Mouse (Mus musculus) kidney, embryonic 14.5 days (tissue): ENCODE results near the gene Cabcoco1. TPM values are rescaled to one million over a fixed set of nuclear protein-coding genes. Genes with fewer than 3 reads are reported as not detected.

ENCODE experiments used
- ATAC-seq: fragments of 200-750 bp; cut with Nextera tagmentation; 2 replicates; pipeline ENCODE4 v1.8.0; 2017; ENCODE audit warnings: moderate number of reproducible peaks, mild to moderate bottlenecking, moderate TSS enrichment, moderate library complexity; ENCODE audit not compliant: low FRiP score, low TSS enrichment
- H3K27ac ChIP-seq: fragments of 300-500 bp; sonication (generic); 2 replicates; pipeline ENCODE4 v1.5.1; 2014; ENCODE audit warnings: low read depth, mild to moderate bottlenecking, low read length, moderate library complexity, mixed read lengths
- H3K27me3 ChIP-seq: fragments of 300-500 bp; sonication (generic); 2 replicates; pipeline ENCODE4 v1.6.1; 2014; ENCODE audit warnings: mild to moderate bottlenecking, low read length; ENCODE audit not compliant: control insufficient read depth, insufficient read depth
- H3K36me3 ChIP-seq: fragments of 300-500 bp; sonication (generic); 2 replicates; pipeline ENCODE4 v1.6.1; 2014; ENCODE audit warnings: low read length, mixed read lengths; ENCODE audit not compliant: control insufficient read depth, insufficient read depth
- H3K4me1 ChIP-seq: fragments of 300-500 bp; sonication (generic); 2 replicates; pipeline ENCODE4 v1.6.1; 2014; ENCODE audit warnings: low read length, mixed read lengths; ENCODE audit not compliant: control insufficient read depth, insufficient read depth
- H3K4me2 ChIP-seq: fragments of 300-500 bp; sonication (generic); replicated peaks from 2 replicates; pipeline ENCODE4 v1.6.1; 2014; ENCODE audit warnings: low read depth, mild to moderate bottlenecking, low read length
- H3K4me3 ChIP-seq: fragments of 300-500 bp; sonication (generic); 2 replicates; pipeline ENCODE4 v1.5.1; 2014; ENCODE audit warnings: mild to moderate bottlenecking, low read length
- H3K9ac ChIP-seq: fragments of 300-500 bp; sonication (generic); 2 replicates; pipeline ENCODE4 v1.6.1; 2014; ENCODE audit warnings: low read depth, mild to moderate bottlenecking, low read length, moderate library complexity
- H3K9me3 ChIP-seq: fragments of 300-500 bp; sonication (generic); 2 replicates; pipeline ENCODE4 v1.6.1; 2016; ENCODE audit warnings: low read length; ENCODE audit not compliant: control insufficient read depth
- WGBS: fragments of 180-500 bp; shearing (Covaris S2); extraction: QIAGEN DNeasy Blood & Tissue Kit; methylation state at CpG from one replicate; pipeline ENCODE4 v1.1.7; 2014; 5-methylcytosine and 5-hydroxymethylcytosine counted together
- polyA plus RNA-seq: library from polyadenylated mRNA; unstranded; fragments of >200 nt; fragmentation: Nextera tagmentation; extraction: Ambion mirVana; gene quantifications from 2 replicates; pipeline ENCODE4 v1.2.1, GENCODE M21; 2014

The Cabcoco1 gene
- polyA plus RNA-seq, 1 experiment from 2014 or later: 4.1 TPM

DNA sequence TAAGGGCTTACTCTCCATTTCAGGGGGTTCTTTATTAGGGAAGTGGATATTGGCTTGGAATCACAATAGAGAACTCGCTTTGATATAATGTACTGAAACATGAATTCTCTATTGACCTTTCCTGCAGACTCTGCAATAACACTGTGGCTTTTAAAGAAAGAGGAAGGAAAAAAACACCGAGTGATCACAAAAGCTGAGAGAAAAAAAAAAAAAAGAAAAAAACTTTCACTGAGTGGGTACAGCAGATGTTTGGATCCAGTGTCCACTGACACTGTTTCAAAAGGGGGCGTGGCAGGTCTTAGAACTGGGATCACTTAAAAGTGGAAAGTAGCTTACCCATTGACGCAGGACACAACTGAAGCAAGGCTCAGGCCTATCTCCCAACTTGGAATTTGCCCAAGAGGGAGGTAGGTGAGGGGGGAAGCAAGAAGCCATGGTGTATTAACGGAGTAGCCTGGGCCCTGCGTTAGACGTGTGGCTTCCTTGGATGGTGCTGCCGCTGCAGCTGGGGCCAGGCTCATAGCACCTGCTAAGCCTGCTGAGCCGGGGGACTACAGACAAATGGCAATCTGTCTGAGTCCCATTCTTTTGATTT, 107.6 kb downstream of the Cabcoco1 start:
- ATAC-seq: no peak
- no peaks in the 10 kb centered on the region for H3K27me3 ChIP-seq
- no peak overlapping the region for H3K27ac ChIP-seq
- no peak overlapping the region for H3K4me2 ChIP-seq
- H3K9ac ChIP-seq: no peak overlapping the region
- no peaks in the 10 kb centered on the region for H3K4me1 ChIP-seq
- no peak overlapping the region for H3K4me3 ChIP-seq
- H3K9me3 ChIP-seq: no peaks in the 10 kb centered on the region
- no peaks in the 10 kb centered on the region for H3K36me3 ChIP-seq
- WGBS: 81% methylated on average over 9 of the region's 9 CpGs

DNA sequence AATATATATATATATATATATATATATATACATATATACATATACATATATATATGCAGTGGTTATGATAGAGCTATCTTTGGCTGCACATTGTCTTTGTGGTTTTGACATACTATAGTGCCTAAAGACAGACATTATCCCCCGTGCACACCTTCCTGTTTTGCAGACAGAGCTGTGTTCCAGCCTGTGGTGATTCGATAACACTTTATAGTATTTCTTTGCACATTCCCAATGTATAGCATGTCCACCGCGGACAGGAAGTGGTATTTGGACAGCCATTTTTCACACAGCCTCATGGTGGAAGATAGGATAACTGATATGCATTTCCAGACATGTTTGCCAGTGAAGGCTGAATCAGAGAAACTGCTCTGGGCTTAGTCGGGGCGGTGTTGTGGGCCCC, 110.3 kb downstream of the Cabcoco1 start:
- Histone ChIP-seq H3K4me2 (no peak overlapping the region), H3K9me3 (no peaks in the 10 kb centered on the region), H3K27me3 (no peaks in the 10 kb centered on the region), H3K9ac (no peak overlapping the region), H3K4me1 (no peaks in the 10 kb centered on the region), H3K36me3 (no peaks in the 10 kb centered on the region), H3K27ac (no peak overlapping the region), H3K4me3 (no peak overlapping the region)
- ATAC-seq: no peak
- WGBS: 89% methylated on average over 6 of the region's 6 CpGs

DNA sequence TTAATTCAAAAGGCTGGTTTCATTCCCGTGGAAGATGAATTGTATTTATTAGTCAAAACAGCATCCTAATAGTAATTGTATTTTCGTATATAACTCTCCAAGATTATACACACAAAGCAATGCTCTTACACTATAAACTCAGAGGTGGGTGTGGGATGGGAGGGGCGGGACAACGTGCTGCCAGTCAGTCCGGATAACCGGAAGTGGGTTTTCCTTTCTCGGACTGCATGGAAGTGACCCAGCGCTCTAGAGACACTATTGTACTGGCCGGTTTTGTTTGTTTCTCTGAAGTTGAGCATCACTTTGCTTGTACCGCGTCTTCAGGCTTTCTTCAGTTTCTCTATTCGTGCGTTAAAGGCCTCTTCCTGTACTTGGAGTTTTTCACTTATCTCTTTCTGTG, 110.8 kb downstream of the Cabcoco1 start:
- Histone ChIP-seq H3K4me1 (no peaks in the 10 kb centered on the region), H3K27ac (no peak overlapping the region), H3K9ac (no peak overlapping the region), H3K9me3 (no peaks in the 10 kb centered on the region), H3K27me3 (no peaks in the 10 kb centered on the region), H3K4me3 (no peak overlapping the region), H3K4me2 (no peak overlapping the region), H3K36me3 (no peaks in the 10 kb centered on the region)
- 91% methylated on average over 13 of the region's 13 CpGs for WGBS
- ATAC-seq: no peak

DNA sequence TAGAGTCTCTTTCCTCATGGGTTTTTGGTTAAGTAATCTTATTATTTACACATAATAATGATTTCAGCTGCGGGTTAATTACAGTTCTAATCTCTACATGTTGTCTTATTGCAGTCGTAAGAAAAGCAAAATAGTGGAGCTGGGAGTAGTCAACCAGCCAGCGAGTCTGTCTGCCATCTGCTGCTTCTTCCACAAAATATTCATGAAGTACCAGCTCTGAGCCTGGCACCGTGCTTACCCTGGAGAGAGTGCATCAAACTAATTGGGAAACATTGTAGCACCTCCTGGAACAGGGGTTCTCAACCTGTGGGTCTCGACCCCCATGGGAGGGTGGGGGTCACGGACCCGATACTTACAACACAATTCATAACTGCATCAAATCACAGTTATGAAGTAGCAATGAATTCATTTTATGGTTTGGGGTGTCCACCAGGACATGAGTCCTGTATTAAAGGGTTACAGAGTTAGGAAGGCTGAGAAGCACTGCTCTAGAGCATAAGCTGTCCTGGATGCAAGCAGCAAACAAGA, 121.2 kb downstream of the Cabcoco1 start:
- H3K27ac ChIP-seq: no peak overlapping the region
- H3K36me3 ChIP-seq: no peaks in the 10 kb centered on the region
- 86% methylated on average over 7 of the region's 7 CpGs for WGBS
- 0 out of 2 replicates have a peak, but pooled peaks cover 3% of the 10 kb centered on the region for H3K9me3 ChIP-seq
- ATAC-seq: no peak
- H3K4me3 ChIP-seq: no peak overlapping the region
- no peaks in the 10 kb centered on the region for H3K27me3 ChIP-seq
- H3K4me2 ChIP-seq: no peak overlapping the region
- no peaks in the 10 kb centered on the region for H3K4me1 ChIP-seq
- H3K9ac ChIP-seq: no peak overlapping the region

DNA sequence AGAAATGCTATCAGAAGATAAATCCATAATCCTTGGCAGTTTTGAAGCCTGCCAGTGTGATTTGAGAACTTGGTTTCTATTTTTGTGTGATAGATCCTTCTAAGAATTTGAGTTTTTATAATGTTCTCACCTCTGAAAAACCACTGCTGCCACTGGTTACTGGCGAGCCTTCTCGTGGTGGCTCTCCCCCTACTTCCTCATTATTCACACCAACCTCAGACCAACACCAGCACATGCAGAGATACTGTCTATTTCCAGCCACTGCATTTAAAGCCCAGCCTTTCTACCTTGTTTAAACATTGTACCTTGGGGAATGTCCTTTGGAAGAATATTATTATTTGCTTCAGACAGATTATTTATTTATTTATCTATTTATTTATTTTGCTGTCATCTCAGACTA, 121.8 kb downstream of the Cabcoco1 start:
- no peak overlapping the region for H3K4me2 ChIP-seq
- no peaks in the 10 kb centered on the region for H3K4me1 ChIP-seq
- H3K9ac ChIP-seq: no peak overlapping the region
- ATAC-seq: no peak
- 61% methylated on average over 2 of the region's 2 CpGs for WGBS
- 0 out of 2 replicates have a peak, but pooled peaks cover 3% of the 10 kb centered on the region for H3K9me3 ChIP-seq
- no peak overlapping the region for H3K4me3 ChIP-seq
- no peaks in the 10 kb centered on the region for H3K36me3 ChIP-seq
- no peaks in the 10 kb centered on the region for H3K27me3 ChIP-seq
- no peak overlapping the region for H3K27ac ChIP-seq

DNA sequence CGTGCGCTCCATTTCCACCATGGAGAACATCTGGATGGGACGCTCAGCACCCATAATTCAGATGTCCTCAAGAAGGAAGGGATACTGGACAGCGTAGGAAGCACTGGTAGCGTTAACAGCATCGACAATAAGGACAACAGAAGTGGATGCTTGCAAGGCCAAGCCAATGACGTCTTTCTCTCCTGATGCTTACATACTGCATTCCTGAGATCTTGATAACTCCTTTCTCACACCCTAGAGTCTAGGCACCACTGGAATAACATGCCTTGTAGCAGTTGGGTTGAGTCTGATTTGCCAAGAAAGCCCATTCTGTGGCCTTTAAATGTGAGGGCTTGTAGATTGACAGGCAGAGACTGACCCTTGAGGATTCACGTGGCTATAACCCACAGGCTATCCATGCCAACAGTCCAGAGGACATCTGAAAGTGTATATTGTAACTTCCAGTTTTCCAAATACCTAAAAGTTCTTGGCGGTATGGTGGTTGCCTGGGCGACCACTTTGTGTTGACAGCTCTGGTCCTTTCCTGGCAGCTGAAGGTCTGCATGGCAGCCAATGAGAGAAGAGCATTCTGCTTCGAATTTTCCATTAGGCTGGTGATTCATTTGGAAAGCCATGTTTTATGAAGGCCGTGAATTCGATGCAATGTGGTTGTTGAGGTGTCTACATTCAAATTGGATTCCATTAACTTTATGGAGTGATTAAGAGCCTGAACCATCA, 124.5 kb downstream of the Cabcoco1 start:
- Histone ChIP-seq H3K27me3 (no peaks in the 10 kb centered on the region), H3K4me1 (no peaks in the 10 kb centered on the region), H3K4me3 (no peak overlapping the region), H3K4me2 (no peak overlapping the region), H3K27ac (no peak overlapping the region), H3K9ac (no peak overlapping the region), H3K36me3 (no peaks in the 10 kb centered on the region), H3K9me3 (0 out of 2 replicates have a peak, but pooled peaks cover 3% of the 10 kb centered on the region)
- ATAC-seq: no peak
- 88% methylated on average over 13 of the region's 13 CpGs for WGBS

DNA sequence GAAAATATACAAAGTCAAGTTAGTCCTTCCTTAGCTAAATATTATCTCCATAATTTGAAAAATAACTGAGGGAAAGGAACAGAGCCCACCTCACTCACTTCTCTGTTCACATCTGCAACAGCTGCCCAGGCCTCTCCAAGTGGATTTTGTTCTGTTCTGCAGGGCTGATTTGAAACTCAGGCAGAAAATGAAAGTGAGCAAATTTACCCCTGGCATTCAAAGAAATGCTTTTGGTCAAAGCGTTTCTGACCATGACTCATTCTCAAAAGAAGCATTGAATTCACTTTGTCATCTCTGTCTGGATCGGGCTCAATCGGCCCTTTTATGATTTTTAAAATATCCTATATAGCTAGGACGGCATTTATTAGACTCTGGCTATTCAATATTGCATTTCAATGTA, 135.8 kb downstream of the Cabcoco1 start:
- Histone ChIP-seq H3K36me3 (no peaks in the 10 kb centered on the region), H3K27me3 (no peaks in the 10 kb centered on the region), H3K4me1 (no peaks in the 10 kb centered on the region), H3K4me3 (no peak overlapping the region), H3K9me3 (no peaks in the 10 kb centered on the region), H3K27ac (no peak overlapping the region), H3K4me2 (no peak overlapping the region), H3K9ac (no peak overlapping the region)
- WGBS: 92% methylated on average over 4 of the region's 4 CpGs
- no peak for ATAC-seq

DNA sequence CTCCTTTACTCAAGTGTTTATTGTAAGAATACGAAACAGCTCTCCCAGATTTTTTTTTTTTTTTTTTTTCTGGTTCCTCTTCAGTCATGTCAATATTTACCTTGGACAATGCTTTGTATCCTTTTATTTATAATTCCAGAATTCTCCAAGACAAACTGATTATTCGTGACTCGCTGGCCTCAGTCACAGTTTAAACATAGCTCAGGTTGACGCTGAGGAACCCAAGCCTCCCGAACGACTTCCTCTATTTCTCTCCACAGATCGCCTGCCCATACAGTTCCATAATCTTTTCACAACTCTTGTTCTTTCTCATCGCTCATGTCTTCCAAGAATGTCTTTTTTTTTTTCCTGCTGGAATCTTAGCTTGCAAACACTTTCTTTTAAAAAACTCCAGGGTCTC, 144.9 kb downstream of the Cabcoco1 start:
- no peak for ATAC-seq
- Histone ChIP-seq H3K36me3 (no peaks in the 10 kb centered on the region), H3K27me3 (no peaks in the 10 kb centered on the region), H3K4me2 (no peak overlapping the region), H3K4me1 (no peaks in the 10 kb centered on the region), H3K9me3 (peaks cover 4% of the 10 kb centered on the region; the same call in 1 of the 2 replicates), H3K9ac (no peak overlapping the region), H3K27ac (no peak overlapping the region), H3K4me3 (no peak overlapping the region)
- 72% methylated on average over 8 of the region's 8 CpGs for WGBS

DNA sequence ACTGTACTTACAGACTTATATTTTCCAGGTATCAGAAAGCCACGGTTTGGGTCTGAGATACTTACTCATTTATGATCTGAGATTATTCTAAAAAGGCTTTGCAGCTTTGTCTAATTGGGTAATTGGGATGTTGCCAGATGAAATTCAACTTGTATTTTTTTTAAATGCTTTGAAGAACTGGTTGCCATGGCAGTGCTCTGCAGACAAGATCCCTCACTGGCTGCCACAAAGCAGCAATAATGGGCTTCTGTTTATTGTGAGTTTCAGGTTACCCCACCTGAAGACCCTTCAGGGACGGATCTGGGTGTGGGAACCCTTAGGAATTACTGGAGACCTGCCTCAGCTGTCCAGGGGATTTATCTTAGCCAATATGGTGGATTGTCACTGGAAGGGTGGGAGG, 145.6 kb downstream of the Cabcoco1 start:
- Histone ChIP-seq H3K27ac (no peak overlapping the region), H3K27me3 (no peaks in the 10 kb centered on the region), H3K9me3 (peaks cover 4% of the 10 kb centered on the region; the same call in 1 of the 2 replicates), H3K9ac (no peak overlapping the region), H3K4me1 (no peaks in the 10 kb centered on the region), H3K4me2 (no peak overlapping the region), H3K4me3 (no peak overlapping the region), H3K36me3 (no peaks in the 10 kb centered on the region)
- ATAC-seq: no peak
- 39% methylated on average over 2 of the region's 2 CpGs for WGBS
